In the genomic region with DNA sequence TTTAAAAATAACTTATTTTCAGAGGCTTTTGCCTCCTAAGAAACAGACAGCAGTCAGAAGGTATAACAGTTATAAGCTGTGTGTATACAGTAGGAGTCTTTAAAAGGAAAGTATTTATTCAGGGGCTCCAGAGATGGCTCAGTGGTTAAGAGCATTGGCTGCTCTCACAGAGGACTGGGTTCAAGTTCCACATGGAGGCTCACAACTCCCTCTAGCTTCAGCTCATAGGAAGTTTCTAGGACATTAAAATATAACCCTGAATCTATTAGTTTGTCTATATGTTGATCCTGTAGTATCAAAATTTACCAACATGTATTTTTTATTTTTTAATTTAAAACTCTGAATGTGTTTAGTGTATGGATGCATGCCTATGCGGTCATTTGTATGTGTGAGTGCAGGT, we compare ENCODE assay signal across 27 mouse cellular contexts. TPM values are rescaled to one million over a fixed set of nuclear protein-coding genes. Genes with fewer than 3 reads are reported as not detected.
DNase-seq lines count a peak whose midpoint lies in the region; ATAC-seq and TF ChIP-seq lines count a peak whose summit lies in the region.
"Had no signal": no experiment of that assay in that cellular context is flagged by ENCODE, and none has a peak within 500 bp of the region (broad histone marks: within the 10 kb centered on the region; RNA-seq: fewer than 3 reads in every experiment).

No protein-coding gene starts in this region.

- no peak overlapping the region for H3K4me2 ChIP-seq in intestine, postnatal 0 days (replicated peaks; ENCODE audit: low read depth)
- no peak overlapping the region for H3K4me2 ChIP-seq in intestine, embryonic 16.5 days (ENCODE audit: low read depth, low read length)
- H3K4me2 ChIP-seq in lung, postnatal 0 days (replicated peaks; ENCODE audit: low read depth, low read length): no peak overlapping the region
- H3K4me2 ChIP-seq in stomach, postnatal 0 days (replicated peaks; ENCODE audit: low read depth): no peak overlapping the region
- H3K4me2 ChIP-seq: embryonic facial prominence, embryonic 12.5 days; forebrain, embryonic 12.5 days; heart, embryonic 11.5 days; heart, embryonic 15.5 days; hindbrain, embryonic 15.5 days had no signal

- ATAC-seq in intestine, postnatal 0 days: no peak
- ATAC-seq in intestine, embryonic 16.5 days: no peak
- ATAC-seq in lung, postnatal 0 days: no peak
- ATAC-seq in common myeloid progenitor, adult 5-6 weeks (replicated peaks; ENCODE audit: low read depth, poor library complexity, severe bottlenecking): 0 out of 2 replicates have a peak, but pooled peaks have one; percentile 32
- ATAC-seq in stomach, postnatal 0 days (ENCODE audit: low FRiP score, low TSS enrichment): no peak
- ATAC-seq: forebrain, embryonic 16.5 days; inflammation-experienced regulatory T-cells, adult 6 months had no signal

- no peaks in the 10 kb centered on the region for H3K27me3 ChIP-seq in intestine, postnatal 0 days (replicated peaks; ENCODE audit: control insufficient read depth, insufficient read depth, low read length)
- no peaks in the 10 kb centered on the region for H3K27me3 ChIP-seq in intestine, embryonic 16.5 days (replicated peaks; ENCODE audit: control insufficient read depth, insufficient read depth, low read length)
- no peaks in the 10 kb centered on the region for H3K27me3 ChIP-seq in lung, postnatal 0 days (replicated peaks; ENCODE audit: insufficient read depth, low read length)
- H3K27me3 ChIP-seq in stomach, postnatal 0 days (ENCODE audit: control insufficient read depth, insufficient read depth, low read length): no peaks in the 10 kb centered on the region
- H3K27me3 ChIP-seq: CH12.LX; embryonic facial prominence, embryonic 12.5 days; forebrain, embryonic 12.5 days; heart, embryonic 15.5 days; hindbrain, embryonic 15.5 days had no signal

- TF ChIP-seq CTCF in intestine, postnatal 0 days (IDR thresholded peaks at IDR 0.05; ENCODE audit: low read depth): peak; percentile 23; the same call in 1 of the 2 replicates
- 0 out of 2 replicates have a peak, but pooled peaks have one; percentile 13 for TF ChIP-seq CTCF in lung, postnatal 0 days (IDR thresholded peaks at IDR 0.05)
- peak; percentile 19; the same call in 1 of the 2 replicates for TF ChIP-seq CTCF in stomach, postnatal 0 days (IDR thresholded peaks at IDR 0.05; ENCODE audit: low read depth)

- H3K36me3 ChIP-seq in intestine, postnatal 0 days (ENCODE audit: control insufficient read depth, insufficient read depth): peaks cover 6% of the 10 kb centered on the region
- no peaks in the 10 kb centered on the region for H3K36me3 ChIP-seq in intestine, embryonic 16.5 days (ENCODE audit: control insufficient read depth, insufficient read depth, low read length)
- H3K36me3 ChIP-seq in lung, postnatal 0 days (ENCODE audit: insufficient read depth, low read length): peaks cover 7% of the 10 kb centered on the region; the same call in 1 of the 2 replicates
- peaks cover 4% of the 10 kb centered on the region; the same call in 1 of the 2 replicates for H3K36me3 ChIP-seq in stomach, postnatal 0 days (ENCODE audit: control insufficient read depth, insufficient read depth, low read length)

- H3K9me3 ChIP-seq in intestine, postnatal 0 days (ENCODE audit: control insufficient read depth): no peaks in the 10 kb centered on the region
- H3K9me3 ChIP-seq in intestine, embryonic 16.5 days (ENCODE audit: control insufficient read depth, low read length): no peaks in the 10 kb centered on the region
- H3K9me3 ChIP-seq in lung, postnatal 0 days (ENCODE audit: low read length): no peaks in the 10 kb centered on the region
- H3K9me3 ChIP-seq in stomach, postnatal 0 days (ENCODE audit: control insufficient read depth, low read length): no peaks in the 10 kb centered on the region
- H3K9me3 ChIP-seq: embryonic facial prominence, embryonic 12.5 days; forebrain, embryonic 12.5 days; heart, embryonic 15.5 days; hindbrain, embryonic 10.5 days; hindbrain, embryonic 15.5 days had no signal

- DNase-seq in lung, postnatal 0 days (ENCODE audit: low spot score): no peak
- DNase-seq in lung, postnatal 10 days: no peak
- no peak for DNase-seq in stomach, postnatal 0 days (ENCODE audit: low spot score)
- no peak for DNase-seq in kidney, adult 18-20 months
- DNase-seq in left cerebral cortex, adult 8-10 months (ENCODE audit: low spot score in 2 of 2): no peak
- DNase-seq: adrenal gland, adult 8-10 months; B cell, adult 2 months; cerebellum, adult 11 months; cerebellum, adult 8-10 months; cerebellum, postnatal 14 days; gastrocnemius, postnatal 10 days; heart, adult 18-20 months had no signal

- 93% methylated on average over 1 of the region's 1 CpGs for WGBS in intestine, postnatal 0 days
- WGBS in intestine, embryonic 16.5 days: 91% methylated on average over 1 of the region's 1 CpGs
- WGBS in lung, postnatal 0 days: 96% methylated on average over 1 of the region's 1 CpGs
- 93% methylated on average over 1 of the region's 1 CpGs for WGBS in stomach, postnatal 0 days

- no peaks in the 10 kb centered on the region for H3K4me1 ChIP-seq in intestine, postnatal 0 days (replicated peaks; ENCODE audit: control insufficient read depth, insufficient read depth, low read length)
- H3K4me1 ChIP-seq in intestine, embryonic 16.5 days (ENCODE audit: control insufficient read depth, insufficient read depth, low read length): peaks cover 4% of the 10 kb centered on the region
- H3K4me1 ChIP-seq in lung, postnatal 0 days (ENCODE audit: insufficient read depth, low read depth, low read length): no peaks in the 10 kb centered on the region
- no peaks in the 10 kb centered on the region for H3K4me1 ChIP-seq in stomach, postnatal 0 days (replicated peaks; ENCODE audit: control insufficient read depth, insufficient read depth)

- H3K27ac ChIP-seq in intestine, postnatal 0 days (ENCODE audit: low read depth, low read length): no peak overlapping the region
- no peak overlapping the region for H3K27ac ChIP-seq in intestine, embryonic 16.5 days (ENCODE audit: low read length)
- no peak overlapping the region for H3K27ac ChIP-seq in lung, postnatal 0 days (ENCODE audit: low read length)
- no peak overlapping the region for H3K27ac ChIP-seq in stomach, postnatal 0 days (replicated peaks)
- H3K27ac ChIP-seq: embryonic facial prominence, embryonic 12.5 days; forebrain, embryonic 12.5 days; heart, embryonic 15.5 days; hindbrain, embryonic 10.5 days; hindbrain, embryonic 15.5 days had no signal

- no peak overlapping the region for H3K9ac ChIP-seq in intestine, postnatal 0 days (ENCODE audit: low read depth, low read length)
- no peak overlapping the region for H3K9ac ChIP-seq in intestine, embryonic 16.5 days (ENCODE audit: low read depth, low read length)
- no peak overlapping the region for H3K9ac ChIP-seq in lung, postnatal 0 days (replicated peaks; ENCODE audit: low read depth)
- H3K9ac ChIP-seq in stomach, postnatal 0 days (ENCODE audit: low read length): no peak overlapping the region
- H3K9ac ChIP-seq: embryonic facial prominence, embryonic 12.5 days; forebrain, embryonic 12.5 days; heart, embryonic 15.5 days; hindbrain, embryonic 15.5 days had no signal

- H3K4me3 ChIP-seq in intestine, postnatal 0 days (ENCODE audit: low read depth, low read length): no peak overlapping the region
- no peak overlapping the region for H3K4me3 ChIP-seq in intestine, embryonic 16.5 days (ENCODE audit: low read length)
- no peak overlapping the region for H3K4me3 ChIP-seq in lung, postnatal 0 days (ENCODE audit: low read depth, low read length)
- no peak overlapping the region for H3K4me3 ChIP-seq in stomach, postnatal 0 days (ENCODE audit: low read depth, low read length)
- H3K4me3 ChIP-seq: embryonic facial prominence, embryonic 12.5 days; forebrain, embryonic 12.5 days; heart, embryonic 15.5 days; hindbrain, embryonic 10.5 days; hindbrain, embryonic 15.5 days had no signal

- no peak for TF ChIP-seq EP300 in lung, postnatal 0 days (IDR thresholded peaks at IDR 0.05)
- TF ChIP-seq EP300 in stomach, postnatal 0 days (optimal IDR thresholded peaks at IDR 0.05): no peak

RNA-seq across cellular contexts. Expression of gene Krit1, which starts 5.5 kb away (rescaled TPM):
- polyA plus RNA-seq in intestine, postnatal 0 days (2015; fragmentation: Nextera tagmentation; extraction: Ambion mirVana): 14.0 and 17.7 TPM in 2 replicates
- 27.5 and 29.2 TPM in 2 replicates for polyA plus RNA-seq in intestine, embryonic 16.5 days (2015; fragmentation: Nextera tagmentation; extraction: Ambion mirVana)
- polyA plus RNA-seq in lung, postnatal 0 days (2015; fragmentation: Nextera tagmentation; extraction: Ambion mirVana): 30.8 and 33.7 TPM in 2 replicates
- 67.0 and 67.5 TPM in 2 replicates for total RNA-seq in common myeloid progenitor, adult 5-6 weeks (2017)
- polyA plus RNA-seq in stomach, postnatal 0 days (2015; fragmentation: Nextera tagmentation; extraction: Ambion mirVana): 18.2 and 19.8 TPM in 2 replicates
- 10 to 100 TPM; 45.9 to 51.3 (median 48.4) TPM for total RNA-seq in left cerebral cortex, adult 8-10 months (2022)

RNA-seq across cellular contexts. Expression of gene Ankib1, which starts 5.7 kb away (rescaled TPM):
- polyA plus RNA-seq in intestine, postnatal 0 days (2015; fragmentation: Nextera tagmentation; extraction: Ambion mirVana): 5.5 and 6.6 TPM in 2 replicates
- 5.0 and 5.8 TPM in 2 replicates for polyA plus RNA-seq in intestine, embryonic 16.5 days (2015; fragmentation: Nextera tagmentation; extraction: Ambion mirVana)
- polyA plus RNA-seq in lung, postnatal 0 days (2015; fragmentation: Nextera tagmentation; extraction: Ambion mirVana): 6.8 and 7.5 TPM in 2 replicates
- 43.5 and 68.3 TPM in 2 replicates for total RNA-seq in common myeloid progenitor, adult 5-6 weeks (2017)
- polyA plus RNA-seq in stomach, postnatal 0 days (2015; fragmentation: Nextera tagmentation; extraction: Ambion mirVana): 5.9 and 6.2 TPM in 2 replicates
- total RNA-seq in left cerebral cortex, adult 8-10 months (2022): 100 to 1,000 TPM; 114 to 143 (median 129) TPM

RNA-seq across cellular contexts. Expression of gene Lrrd1, which starts 36.5 kb away (rescaled TPM):
- not detected in 2 replicates for polyA plus RNA-seq in intestine, postnatal 0 days (2015; fragmentation: Nextera tagmentation; extraction: Ambion mirVana)
- polyA plus RNA-seq in intestine, embryonic 16.5 days (2015; fragmentation: Nextera tagmentation; extraction: Ambion mirVana): 0.05 TPM in 1 of 2 replicates, not detected in the other
- polyA plus RNA-seq in lung, postnatal 0 days (2015; fragmentation: Nextera tagmentation; extraction: Ambion mirVana): 0.05 TPM in 1 of 2 replicates, not detected in the other
- total RNA-seq in common myeloid progenitor, adult 5-6 weeks (2017): not detected in 2 replicates
- polyA plus RNA-seq in stomach, postnatal 0 days (2015; fragmentation: Nextera tagmentation; extraction: Ambion mirVana): not detected in 2 replicates
- under 1 TPM in 3 of 4 experiments, not detected in 1; 0.14 to 0.40 (median 0.28) TPM for total RNA-seq in left cerebral cortex, adult 8-10 months (2022)
- total RNA-seq: adrenal gland, postnatal 4 days; CH12.LX; gastrocnemius, postnatal 10 days; gastrocnemius, postnatal 4 days; heart, adult 18-20 months; heart, postnatal 25 days had no signal
